Mouse (Mus musculus): Measurements from ENCODE around the gene Acot7.
A peak's percentile ranks its signal among the peaks of the same experiment; 100 is the strongest.

The Acot7 gene

GRCm38 (mm10) chr4:152151966-152152544 lies 25.9 kb upstream of the Acot7 start, which contains the start of gene Espn:
Gene Espn (minus strand): TSS chr4:152152371.
- DNase-seq = peak; percentile 83

- DNase-seq = peak; percentile 86
Measured at GRCm38 (mm10) chr4:152153771-152154177, 24.2 kb upstream of the Acot7 start.

- no peak for DNase-seq
Measured at GRCm38 (mm10) chr4:152155019-152155418, 22.9 kb upstream of the Acot7 start.

- peak; percentile 56 for DNase-seq
Measured at GRCm38 (mm10) chr4:152157779-152158584, 20.0 kb upstream of the Acot7 start.

- DNase-seq = no peak
Measured at GRCm38 (mm10) chr4:152158585-152159284, 19.2 kb upstream of the Acot7 start, which contains the start of gene Hes2. Gene Hes2 (plus strand): TSS chr4:152158867.

- DNase-seq = no peak
Measured at GRCm38 (mm10) chr4:152159285-152159678, 18.7 kb upstream of the Acot7 start.

GRCm38 (mm10) chr4:152160748-152161147 lies 17.2 kb upstream of the Acot7 start:
- DNase-seq = no peak

- DNase-seq = no peak
Measured at GRCm38 (mm10) chr4:152161601-152162000, 16.3 kb upstream of the Acot7 start.

- DNase-seq = no peak
Measured at GRCm38 (mm10) chr4:152162748-152163147, 15.2 kb upstream of the Acot7 start.

GRCm38 (mm10) chr4:152165036-152165931 lies 12.7 kb upstream of the Acot7 start:
- DNase-seq = peak; percentile 77

- DNase-seq = no peak
Measured at GRCm38 (mm10) chr4:152168052-152168451, 9.9 kb upstream of the Acot7 start.

GRCm38 (mm10) chr4:152169103-152169502 lies 8.8 kb upstream of the Acot7 start:
- DNase-seq = no peak

- DNase-seq = no peak
Measured at GRCm38 (mm10) chr4:152170286-152170685, 7.6 kb upstream of the Acot7 start.

- DNase-seq = no peak
Measured at GRCm38 (mm10) chr4:152171543-152171942, 6.4 kb upstream of the Acot7 start.

GRCm38 (mm10) chr4:152173041-152173440 lies 4.9 kb upstream of the Acot7 start:
- DNase-seq = peak; percentile 79

GRCm38 (mm10) chr4:152173956-152174355 lies 4.0 kb upstream of the Acot7 start:
- no peak for DNase-seq

- DNase-seq = no peak
Measured at GRCm38 (mm10) chr4:152176638-152177037, 1.3 kb upstream of the Acot7 start.

GRCm38 (mm10) chr4:152177174-152177536 lies 779 bp upstream of the Acot7 start:
- DNase-seq = no peak

- peak; percentile 54 for DNase-seq
Measured at GRCm38 (mm10) chr4:152178344-152178864, 470 bp downstream of the Acot7 start.

- DNase-seq = no peak
Measured at GRCm38 (mm10) chr4:152178916-152179705, 1.2 kb downstream of the Acot7 start.

- no peak for DNase-seq
Measured at GRCm38 (mm10) chr4:152179946-152180660, 2.2 kb downstream of the Acot7 start.

Data from embryo, embryonic 11 days (tissue).